Mouse (Mus musculus) neural tube, embryonic 11.5 days (tissue): Measurements from ENCODE around the gene Gdpd1. TPM values are rescaled to one million over a fixed set of nuclear protein-coding genes. Genes with fewer than 3 reads are reported as not detected.
A peak's percentile ranks its signal among the peaks of the same experiment; 100 is the strongest.

Experiments used
- ATAC-seq: fragments of 200-750 bp; cut with Nextera tagmentation; 2 replicates; pipeline ENCODE4 v1.8.0; 2017; ENCODE audit warnings: moderate number of reproducible peaks, mild to moderate bottlenecking, moderate TSS enrichment, moderate library complexity; ENCODE audit not compliant: insufficient read depth, low FRiP score, low TSS enrichment
- DNase-seq: peaks from one replicate; pipeline ENCODE4 v3.0.0-alpha.2; 2015; ENCODE audit warnings: low spot score
- H3K27ac ChIP-seq: fragments of 300-500 bp; sonication (generic); 2 replicates; pipeline ENCODE4 v1.5.1; 2014; ENCODE audit warnings: low read depth, mild to moderate bottlenecking, low read length
- H3K27me3 ChIP-seq: fragments of 300-500 bp; sonication (generic); 2 replicates; pipeline ENCODE4 v1.6.1; 2014; ENCODE audit warnings: mild to moderate bottlenecking, low read length, mixed read lengths; ENCODE audit not compliant: control insufficient read depth, insufficient read depth
- H3K36me3 ChIP-seq: fragments of 300-500 bp; sonication (generic); 2 replicates; pipeline ENCODE4 v1.6.1; 2014; ENCODE audit warnings: mild to moderate bottlenecking, low read length, moderate library complexity, mixed read lengths; ENCODE audit not compliant: control insufficient read depth, insufficient read depth
- H3K4me1 ChIP-seq: fragments of 300-500 bp; sonication (generic); 2 replicates; pipeline ENCODE4 v1.6.1; 2014; ENCODE audit warnings: low read length, mixed read lengths; ENCODE audit not compliant: control insufficient read depth, insufficient read depth
- H3K4me2 ChIP-seq: fragments of 300-500 bp; sonication (generic); 2 replicates; pipeline ENCODE4 v1.6.1; 2014; ENCODE audit warnings: low read depth, mild to moderate bottlenecking, moderate library complexity
- H3K4me3 ChIP-seq: fragments of 300-500 bp; sonication (generic); 2 replicates; pipeline ENCODE4 v1.5.1; 2014; ENCODE audit warnings: low read depth, low read length
- H3K9ac ChIP-seq: fragments of 300-500 bp; sonication (generic); 2 replicates; pipeline ENCODE4 v1.6.1; 2014; ENCODE audit warnings: mild to moderate bottlenecking, low read length
- H3K9me3 ChIP-seq: fragments of 300-500 bp; sonication (generic); 2 replicates; pipeline ENCODE4 v1.6.1; 2016; ENCODE audit warnings: low read length; ENCODE audit not compliant: control insufficient read depth
- WGBS: fragments of 180-500 bp; shearing (Covaris S2); extraction: QIAGEN DNeasy Blood & Tissue Kit; methylation state at CpG from one replicate; pipeline ENCODE4 v1.1.7; 2014; 5-methylcytosine and 5-hydroxymethylcytosine counted together
- polyA plus RNA-seq: library from polyadenylated mRNA; unstranded; fragments of >200 nt; fragmentation: Nextera tagmentation; extraction: Ambion mirVana; gene quantifications from 2 replicates; pipeline ENCODE4 v1.2.1, GENCODE M21; 2014

Gdpd1 gene
- polyA plus RNA-seq, result 94.1 and 102 TPM in 2 replicates

DNA sequence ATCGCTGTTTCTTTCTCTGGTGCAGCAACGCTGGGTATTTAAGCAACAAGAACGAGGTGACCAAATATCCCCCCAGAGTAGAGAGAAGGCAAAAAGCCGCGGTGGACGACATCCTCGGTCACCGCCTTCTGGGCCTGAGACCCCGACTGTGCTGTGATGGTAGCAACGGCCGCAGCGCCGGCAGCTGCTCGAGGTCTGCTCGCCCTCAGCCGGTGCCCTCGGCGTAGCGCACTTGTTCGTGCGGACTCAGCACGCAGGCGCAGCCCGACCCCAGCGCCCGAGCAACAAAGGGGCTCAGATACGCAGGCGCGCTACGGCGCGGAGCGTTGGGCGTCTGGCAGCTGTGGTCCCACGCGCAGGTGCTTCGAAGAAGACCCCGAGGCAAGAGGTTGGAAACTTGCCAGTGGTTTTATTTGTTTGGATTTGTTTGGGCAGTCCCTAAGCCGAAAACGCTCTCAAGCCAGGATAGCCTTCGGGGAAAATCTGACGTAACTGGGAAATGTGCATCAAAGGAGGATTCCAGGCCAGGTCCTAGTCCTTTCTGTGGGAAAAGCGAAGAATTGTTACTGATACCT lies at the start of gene Gdpd1:
Gdpd1 (minus strand) TSS at position 197 of the 575 bp plus-strand sequence.
- peak; percentile 96 for DNase-seq
- peak within 1 kb of the TSS; percentile 93 for H3K9ac ChIP-seq
- peak; percentile 94 for ATAC-seq
- H3K27ac ChIP-seq, result peak within 1 kb of the TSS; percentile 92
- H3K4me2 ChIP-seq, result peak within 1 kb of the TSS; percentile 82
- under 1% methylated on average over 43 of the region's 43 CpGs for WGBS
- H3K4me3 ChIP-seq, result peak within 1 kb of the TSS; percentile 70
- H3K4me1 ChIP-seq, result no peaks in the 10 kb centered on the region
- no peaks in the 10 kb centered on the region for H3K27me3 ChIP-seq
- no peaks in the 10 kb centered on the region; the same call in 1 of the 2 replicates for H3K36me3 ChIP-seq
- no peaks in the 10 kb centered on the region for H3K9me3 ChIP-seq

- peaks cover 8% of the 10 kb centered on the region for H3K36me3 ChIP-seq
- H3K4me1 ChIP-seq, result peaks cover 5% of the 10 kb centered on the region; the same call in 1 of the 2 replicates
- no peak overlapping the region for H3K27ac ChIP-seq
- H3K4me2 ChIP-seq, result no peak overlapping the region
- H3K4me3 ChIP-seq, result no peak overlapping the region
- no peaks in the 10 kb centered on the region for H3K27me3 ChIP-seq
- H3K9me3 ChIP-seq, result no peaks in the 10 kb centered on the region
- ATAC-seq, result no peak
- DNase-seq, result no peak
- no peak overlapping the region for H3K9ac ChIP-seq
- 89% methylated on average over 8 of the region's 8 CpGs for WGBS
Measured at GRCm38 (mm10) chr11:87121864-87122263, 48.0 kb upstream of the Gdpd1 start.

- peaks cover 3% of the 10 kb centered on the region; the same call in 1 of the 2 replicates for H3K36me3 ChIP-seq
- H3K4me1 ChIP-seq, result no peaks in the 10 kb centered on the region; the same call in 1 of the 2 replicates
- no peak for DNase-seq
- ATAC-seq, result no peak
- H3K9me3 ChIP-seq, result no peaks in the 10 kb centered on the region
- peak overlapping the region; percentile 93 for H3K27ac ChIP-seq
- 11% methylated on average over 9 of the region's 9 CpGs for WGBS
- H3K4me3 ChIP-seq, result peak overlapping the region; percentile 95
- peak overlapping the region; percentile 51 for H3K4me2 ChIP-seq
- H3K9ac ChIP-seq, result peak overlapping the region; percentile 98
- H3K27me3 ChIP-seq, result no peaks in the 10 kb centered on the region
Measured at GRCm38 (mm10) chr11:87110172-87110909, 36.5 kb upstream of the Gdpd1 start.

- Histone ChIP-seq H3K27me3 (no peaks in the 10 kb centered on the region), H3K36me3 (0 out of 2 replicates have a peak, but pooled peaks cover under 1% of the 10 kb centered on the region)
- WGBS, result under 1% methylated on average over 42 of the region's 42 CpGs
Measured at GRCm38 (mm10) chr11:87109519-87110171, 35.8 kb upstream of the Gdpd1 start.

DNA sequence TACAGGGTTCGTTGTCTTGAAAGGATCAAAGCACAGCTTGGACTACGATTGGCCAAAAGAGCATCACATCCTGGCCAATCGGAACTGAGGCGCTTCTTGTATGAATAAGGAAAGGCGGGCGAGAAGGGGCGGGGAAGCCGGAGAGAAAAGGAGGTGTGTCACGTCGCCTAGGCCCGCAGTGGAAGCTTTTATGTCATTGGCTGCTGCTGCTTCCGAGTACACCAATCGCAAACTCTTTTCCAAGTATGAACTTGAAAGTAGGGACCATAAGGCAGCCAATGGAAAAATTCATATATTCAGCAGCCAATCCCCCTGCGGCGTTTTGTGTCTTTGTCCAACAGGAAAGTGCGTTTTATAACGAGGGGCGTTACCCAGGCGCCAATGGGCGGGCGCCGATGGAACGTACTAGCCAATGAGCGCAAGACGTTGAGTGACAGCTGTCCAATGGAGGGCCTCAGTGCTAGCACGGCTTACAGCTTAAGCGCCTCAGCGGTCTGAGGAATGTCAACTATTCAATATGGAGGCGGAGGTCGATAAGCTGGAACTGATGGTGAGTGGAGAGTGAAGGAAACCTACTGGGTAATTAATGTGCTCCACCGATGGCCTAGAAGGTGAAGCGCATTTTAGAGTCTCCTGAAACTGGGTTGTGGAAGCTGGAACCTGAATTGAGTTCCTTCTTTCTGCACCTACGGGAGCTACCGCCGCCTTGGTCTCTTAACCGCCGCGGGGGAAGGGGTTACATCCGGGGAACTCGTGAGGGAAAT lies 35.1 kb upstream of the Gdpd1 start, which contains the start of gene Ska2:
Ska2 (plus strand) TSS at position 480 of the 764 bp plus-strand sequence.
- Histone ChIP-seq H3K4me3 (peak within 1 kb of the TSS; percentile 95), H3K36me3 (0 out of 2 replicates have a peak, but pooled peaks cover 4% of the 10 kb centered on the region), H3K9me3 (no peaks in the 10 kb centered on the region), H3K9ac (peak within 1 kb of the TSS; percentile 98), H3K4me1 (no peaks in the 10 kb centered on the region; the same call in 1 of the 2 replicates), H3K4me2 (peak within 1 kb of the TSS; percentile 61), H3K27ac (peak within 1 kb of the TSS; percentile 93), H3K27me3 (no peaks in the 10 kb centered on the region)
- DNase-seq, result peak; percentile 99
- WGBS, result under 1% methylated on average over 40 of the region's 40 CpGs
- ATAC-seq, result peak; percentile 99

More at GRCm38 (mm10) chr11:87109519-87110171, 35.8 kb upstream of the Gdpd1 start:
- H3K4me3 ChIP-seq, result peak overlapping the region; percentile 95
- H3K4me2 ChIP-seq, result peak overlapping the region; percentile 51
- ATAC-seq (no peak), DNase-seq (peak; percentile 58)
- peak overlapping the region; percentile 98 for H3K9ac ChIP-seq
- peak overlapping the region; percentile 93 for H3K27ac ChIP-seq
- H3K9me3 ChIP-seq, result no peaks in the 10 kb centered on the region
- H3K4me1 ChIP-seq, result no peaks in the 10 kb centered on the region; the same call in 1 of the 2 replicates

GRCm38 (mm10) chr11:87108409-87108754 lies 34.5 kb upstream of the Gdpd1 start, which contains the start of gene Prr11:
Gene Prr11, minus strand, starts transcription at chr11:87108708.
- H3K27ac ChIP-seq, result peak within 1 kb of the TSS; percentile 93
- no peaks in the 10 kb centered on the region for H3K9me3 ChIP-seq
- no peaks in the 10 kb centered on the region for H3K27me3 ChIP-seq
- no peaks in the 10 kb centered on the region; the same call in 1 of the 2 replicates for H3K4me1 ChIP-seq
- no peak for DNase-seq
- whole genome bisulfite sequencing, result under 1% methylated on average over 14 of the region's 14 CpGs
- H3K4me2 ChIP-seq, result peak within 1 kb of the TSS; percentile 61
- peak within 1 kb of the TSS; percentile 95 for H3K4me3 ChIP-seq
- H3K36me3 ChIP-seq, result 0 out of 2 replicates have a peak, but pooled peaks cover 4% of the 10 kb centered on the region
- no peak; the same call in 1 of the 2 replicates for ATAC-seq
- H3K9ac ChIP-seq, result peak within 1 kb of the TSS; percentile 98

GRCm38 (mm10) chr11:87087142-87087541 lies 13.3 kb upstream of the Gdpd1 start:
- no peak for ATAC-seq
- Histone ChIP-seq H3K36me3 (peaks cover 5% of the 10 kb centered on the region; the same call in 1 of the 2 replicates), H3K27me3 (no peaks in the 10 kb centered on the region), H3K4me1 (peaks cover 15% of the 10 kb centered on the region), H3K27ac (no peak overlapping the region), H3K9me3 (no peaks in the 10 kb centered on the region), H3K4me3 (peak overlapping the region; percentile 83; the same call in 1 of the 2 replicates), H3K9ac (peak overlapping the region; percentile 82; the same call in 1 of the 2 replicates), H3K4me2 (peak overlapping the region; percentile 81)
- DNase-seq, result no peak
- WGBS, result 56% methylated on average over 2 of the region's 2 CpGs
